Mouse (Mus musculus) yolk sac, embryonic 10.5 days (tissue): Measurements from ENCODE around the gene Pef1.

ENCODE experiments used
- DNase-seq: peaks from one replicate; pipeline ENCODE4 v3.0.0-alpha.2; 2017; ENCODE audit warnings: low spot score

The Pef1 gene

GRCm38 (mm10) chr4:130138441-130139213 is 36.3 kb downstream of the Pef1 start:
- DNase-seq = peak; percentile 68

GRCm38 (mm10) chr4:130139214-130139492 is 36.8 kb downstream of the Pef1 start, which contains the start of gene Hcrtr1:
Gene Hcrtr1, minus strand, starts transcription at chr4:130139359.
- no peak for DNase-seq

GRCm38 (mm10) chr4:130140992-130141402 is 38.6 kb downstream of the Pef1 start:
- DNase-seq = no peak

- no peak for DNase-seq
Measured at GRCm38 (mm10) chr4:130141786-130142185, 39.4 kb downstream of the Pef1 start.

GRCm38 (mm10) chr4:130148405-130148804 is 46.0 kb downstream of the Pef1 start:
- no peak for DNase-seq

GRCm38 (mm10) chr4:130154250-130154649 is 51.9 kb downstream of the Pef1 start:
- DNase-seq = no peak

GRCm38 (mm10) chr4:130156812-130157371 is 54.5 kb downstream of the Pef1 start:
- peak; percentile 75 for DNase-seq

GRCm38 (mm10) chr4:130161349-130161748 is 59.0 kb downstream of the Pef1 start:
- no peak for DNase-seq

GRCm38 (mm10) chr4:130163391-130163861 is 61.1 kb downstream of the Pef1 start:
- no peak for DNase-seq

- no peak for DNase-seq
Measured at GRCm38 (mm10) chr4:130164121-130164520, 61.8 kb downstream of the Pef1 start.

GRCm38 (mm10) chr4:130166061-130166460 is 63.7 kb downstream of the Pef1 start:
- DNase-seq = no peak

GRCm38 (mm10) chr4:130166592-130166991 is 64.2 kb downstream of the Pef1 start:
- DNase-seq = no peak

GRCm38 (mm10) chr4:130167321-130167720 is 65.0 kb downstream of the Pef1 start:
- no peak for DNase-seq

GRCm38 (mm10) chr4:130167814-130168213 is 65.5 kb downstream of the Pef1 start:
- no peak for DNase-seq

GRCm38 (mm10) chr4:130168280-130169183 is 66.2 kb downstream of the Pef1 start:
- DNase-seq = peak; percentile 90

GRCm38 (mm10) chr4:130169411-130169971 is 67.1 kb downstream of the Pef1 start:
- DNase-seq = peak; percentile 60

GRCm38 (mm10) chr4:130170362-130170761 is 68.0 kb downstream of the Pef1 start:
- no peak for DNase-seq

GRCm38 (mm10) chr4:130171951-130172765 is 69.8 kb downstream of the Pef1 start:
- peak; percentile 68 for DNase-seq

- DNase-seq = peak; percentile 48
Measured at GRCm38 (mm10) chr4:130173060-130173822, 70.9 kb downstream of the Pef1 start.

GRCm38 (mm10) chr4:130173911-130174311 is 71.6 kb downstream of the Pef1 start:
- DNase-seq = no peak
